Mouse (Mus musculus) heart, postnatal 0 days (tissue): ENCODE measurements at regions not wholly inside any gene's neighbourhood (a gene's known extent, or its start where the extent isn't known, plus 50 kb on each side); places are given as distances from the start of the nearest gene placed in this dataset.

Source experiments
- ATAC-seq: fragments of 200-750 bp; cut with Nextera tagmentation; 2 replicates; pipeline ENCODE4 v1.8.0; 2017; ENCODE audit warnings: low read depth, moderate number of reproducible peaks, moderate library complexity; ENCODE audit not compliant: insufficient read depth
- DNase-seq: peaks from one replicate; pipeline ENCODE4 v3.0.0-alpha.2; 2016; ENCODE audit warnings: low spot score
- H3K27ac ChIP-seq: fragments of 300-500 bp; sonication (generic); 2 replicates; pipeline ENCODE4 v1.5.1; 2014; ENCODE audit warnings: low read depth, mild to moderate bottlenecking
- H3K27me3 ChIP-seq: fragments of 300-500 bp; sonication (generic); 2 replicates; pipeline ENCODE4 v1.6.1; 2014; ENCODE audit warnings: low read length, mixed read lengths; ENCODE audit not compliant: control insufficient read depth, insufficient read depth
- H3K36me3 ChIP-seq: fragments of 300-500 bp; sonication (generic); replicated peaks from 2 replicates; pipeline ENCODE4 v1.6.1; 2014; ENCODE audit warnings: low read length, mixed read lengths; ENCODE audit not compliant: control insufficient read depth, insufficient read depth
- H3K4me1 ChIP-seq: fragments of 300-500 bp; sonication (generic); 2 replicates; pipeline ENCODE4 v1.6.1; 2014; ENCODE audit warnings: antibody characterized with exemption; ENCODE audit not compliant: control insufficient read depth, insufficient read depth
- H3K4me2 ChIP-seq: fragments of 300-500 bp; sonication (generic); 2 replicates; pipeline ENCODE4 v1.6.1; 2014; ENCODE audit warnings: low read depth, mild to moderate bottlenecking, low read length, moderate library complexity
- H3K4me3 ChIP-seq: fragments of 300-500 bp; sonication (generic); 2 replicates; pipeline ENCODE4 v1.5.1; 2014; ENCODE audit warnings: low read depth, low read length
- H3K9ac ChIP-seq: fragments of 300-500 bp; sonication (generic); replicated peaks from 2 replicates; pipeline ENCODE4 v1.6.1; 2014; ENCODE audit warnings: low read depth, low read length, mixed read lengths
- H3K9me3 ChIP-seq: fragments of 300-500 bp; sonication (generic); replicated peaks from 2 replicates; pipeline ENCODE4 v1.6.1; 2016; ENCODE audit warnings: low read length; ENCODE audit not compliant: control insufficient read depth
- CTCF ChIP-seq: IDR thresholded peaks from 2 replicates; pipeline ENCODE4 v1.5.1; 2016; ENCODE audit warnings: antibody characterized with exemption, control low read depth, low read depth
- EP300 ChIP-seq: IDR thresholded peaks from 2 replicates; pipeline ENCODE4 v1.6.1; 2016; ENCODE audit warnings: antibody characterized with exemption, low read depth
- WGBS: fragments of 180-500 bp; shearing (Covaris S2); extraction: QIAGEN DNeasy Blood & Tissue Kit; methylation state at CpG from one replicate; pipeline ENCODE4 v1.1.7; 2014; 5-methylcytosine and 5-hydroxymethylcytosine counted together

GRCm38 (mm10) chr14:11440176-11440575 lies 83.7 kb upstream of the Gm3839 start:
- Histone ChIP-seq H3K9me3 (no peaks in the 10 kb centered on the region), H3K4me1 (no peaks in the 10 kb centered on the region), H3K27me3 (no peaks in the 10 kb centered on the region), H3K9ac (no peak overlapping the region), H3K27ac (no peak overlapping the region), H3K4me2 (no peak overlapping the region), H3K36me3 (no peaks in the 10 kb centered on the region), H3K4me3 (no peak overlapping the region)
- ATAC-seq (no peak), DNase-seq (peak; percentile 10)
- WGBS, result 67% methylated on average over 2 of the region's 2 CpGs
- TF ChIP-seq EP300 (no peak), CTCF (no peak)

- no peaks in the 10 kb centered on the region for H3K4me1 ChIP-seq
- no peak overlapping the region for H3K4me2 ChIP-seq
- no peak for TF ChIP-seq EP300
- no peak overlapping the region for H3K9ac ChIP-seq
- no peaks in the 10 kb centered on the region for H3K36me3 ChIP-seq
- H3K4me3 ChIP-seq, result no peak overlapping the region
- no peak overlapping the region for H3K27ac ChIP-seq
- peaks cover 5% of the 10 kb centered on the region; the same call in 1 of the 2 replicates for H3K9me3 ChIP-seq
- no peaks in the 10 kb centered on the region for H3K27me3 ChIP-seq
- ATAC-seq, result no peak
- no peak for DNase-seq
- 74% methylated on average over 2 of the region's 2 CpGs for WGBS
Measured at GRCm38 (mm10) chr14:11449958-11450357, 93.4 kb upstream of the Gm3839 start.

- WGBS, result 69% methylated on average over 3 of the region's 3 CpGs
- no peak for ATAC-seq
- no peak overlapping the region for H3K4me3 ChIP-seq
- H3K36me3 ChIP-seq, result no peaks in the 10 kb centered on the region
- no peaks in the 10 kb centered on the region for H3K9me3 ChIP-seq
- H3K4me1 ChIP-seq, result no peaks in the 10 kb centered on the region
- H3K27me3 ChIP-seq, result no peaks in the 10 kb centered on the region
- H3K4me2 ChIP-seq, result no peak overlapping the region
- no peak overlapping the region for H3K9ac ChIP-seq
- TF ChIP-seq EP300, result no peak
- TF ChIP-seq CTCF, result no peak
- H3K27ac ChIP-seq, result no peak overlapping the region
- no peak for DNase-seq
Measured at GRCm38 (mm10) chr14:11477731-11478130, 75.6 kb upstream of the Ptprg start.

GRCm38 (mm10) chr14:11482151-11482550 lies 71.2 kb upstream of the Ptprg start:
- no peaks in the 10 kb centered on the region for H3K36me3 ChIP-seq
- H3K4me2 ChIP-seq, result no peak overlapping the region
- no peak overlapping the region for H3K4me3 ChIP-seq
- H3K4me1 ChIP-seq, result no peaks in the 10 kb centered on the region
- H3K27me3 ChIP-seq, result no peaks in the 10 kb centered on the region
- H3K9ac ChIP-seq, result no peak overlapping the region
- ATAC-seq, result no peak
- no peak for DNase-seq
- H3K27ac ChIP-seq, result no peak overlapping the region
- no peaks in the 10 kb centered on the region for H3K9me3 ChIP-seq
- WGBS, result 53% methylated on average over 4 of the region's 4 CpGs
- TF ChIP-seq CTCF, result no peak
- no peak for TF ChIP-seq EP300

GRCm38 (mm10) chr14:11486287-11486686 lies 67.0 kb upstream of the Ptprg start:
- Histone ChIP-seq H3K36me3 (no peaks in the 10 kb centered on the region), H3K4me3 (no peak overlapping the region), H3K4me2 (no peak overlapping the region), H3K9me3 (no peaks in the 10 kb centered on the region), H3K4me1 (no peaks in the 10 kb centered on the region), H3K27ac (no peak overlapping the region), H3K9ac (no peak overlapping the region), H3K27me3 (no peaks in the 10 kb centered on the region)
- 53% methylated on average over 3 of the region's 3 CpGs for WGBS
- DNase-seq, result no peak
- TF ChIP-seq EP300 (no peak), CTCF (no peak)
- no peak for ATAC-seq

GRCm38 (mm10) chr14:11501744-11502143 lies 51.6 kb upstream of the Ptprg start:
- Histone ChIP-seq H3K4me2 (no peak overlapping the region), H3K36me3 (no peaks in the 10 kb centered on the region), H3K4me1 (no peaks in the 10 kb centered on the region), H3K9me3 (no peaks in the 10 kb centered on the region), H3K9ac (no peak overlapping the region), H3K27me3 (no peaks in the 10 kb centered on the region), H3K4me3 (no peak overlapping the region), H3K27ac (no peak overlapping the region)
- TF ChIP-seq EP300, result no peak
- TF ChIP-seq CTCF, result no peak
- 87% methylated on average over 7 of the region's 7 CpGs for WGBS
- no peak for DNase-seq
- no peak for ATAC-seq
